ENCODE assay signal across 26 mouse cellular contexts in the genomic region with DNA sequence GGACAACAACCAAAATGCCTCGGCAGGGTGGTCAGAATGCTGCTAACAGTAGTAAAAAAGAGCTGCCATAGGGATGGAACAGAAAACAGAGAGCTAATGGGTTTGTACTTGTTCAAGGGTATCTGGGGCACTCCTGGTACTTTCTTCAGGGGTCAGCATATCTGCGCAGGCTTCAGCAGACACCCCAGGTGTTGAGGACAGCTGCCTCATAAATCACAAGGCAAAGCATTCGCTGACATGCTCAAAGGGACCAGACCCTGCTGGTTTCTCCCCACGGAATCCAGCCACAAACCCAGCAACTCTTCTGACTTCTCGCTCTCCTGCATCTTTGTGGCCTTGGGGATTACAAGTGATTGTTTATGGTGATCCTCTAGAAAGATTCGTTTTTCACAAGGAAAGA. TPM values are rescaled to one million over a fixed set of nuclear protein-coding genes. Genes with fewer than 3 reads are reported as not detected.
DNase-seq lines count a peak whose midpoint lies in the region; ATAC-seq and TF ChIP-seq lines count a peak whose summit lies in the region.
"Had no signal": no experiment of that assay in that cellular context is flagged by ENCODE, and none has a peak within 500 bp of the region (broad histone marks: within the 10 kb centered on the region; RNA-seq: fewer than 3 reads in every experiment).

No protein-coding gene starts in this region.

- H3K4me2 ChIP-seq in limb, embryonic 15.5 days = no peak overlapping the region
- H3K4me2 ChIP-seq in liver, embryonic 13.5 days = no peak overlapping the region
- no peak overlapping the region for H3K4me2 ChIP-seq in liver, embryonic 11.5 days
- H3K4me2 ChIP-seq in myocyte (ENCODE audit: low read depth) = no peak overlapping the region
- H3K4me2 ChIP-seq: embryonic facial prominence, embryonic 15.5 days; heart, embryonic 11.5 days; hindbrain, embryonic 12.5 days; hindbrain, embryonic 15.5 days had no signal

- H3K27ac ChIP-seq in limb, embryonic 15.5 days = 0 out of 2 replicates have a peak overlapping the region, but pooled peaks have one; percentile 47
- H3K27ac ChIP-seq in limb, embryonic 10.5 days = no peak overlapping the region
- peak overlapping the region; percentile 88 for H3K27ac ChIP-seq in liver, embryonic 13.5 days
- no peak overlapping the region for H3K27ac ChIP-seq in liver, embryonic 11.5 days (ENCODE audit: low read depth, low read length)
- H3K27ac ChIP-seq in MEL (ENCODE audit: control insufficient read depth, low read depth, low read length) = no peak overlapping the region
- H3K27ac ChIP-seq: embryonic facial prominence, embryonic 15.5 days; hindbrain, embryonic 12.5 days; hindbrain, embryonic 15.5 days had no signal

- no peak for DNase-seq in limb, embryonic 10.5 days (ENCODE audit: low spot score)
- no peak for DNase-seq in liver, embryonic 13.5 days
- DNase-seq in liver, embryonic 11.5 days (ENCODE audit: low spot score) = no peak
- DNase-seq in MEL (ENCODE audit: low read depth, low spot score) = no peak
- DNase-seq in thymus, postnatal 0 days (ENCODE audit: low spot score) = no peak
- DNase-seq: adrenal gland, adult 8-10 months; adrenal gland, postnatal 25 days; B cell, adult 2 months; cerebellum, adult 11-12 months; cerebellum, adult 8-10 months; cerebellum, postnatal 10 days; cerebellum, postnatal 36 days; embryo, embryonic 11 days; forebrain, postnatal 0 days; gastrocnemius, adult 2 months; gastrocnemius, postnatal 14 days; heart, adult 11 months had no signal

- no peak for TF ChIP-seq POLR2A in MEL (IDR thresholded peaks at IDR 0.05; ENCODE audit: control insufficient read depth in 1 of 2, insufficient read depth in 1 of 2, low read depth in 1 of 2, low read length in 2 of 2, poor library complexity in 1 of 2)
- TF ChIP-seq POLR2A in myocyte (IDR thresholded peaks at IDR 0.05; ENCODE audit: insufficient read length, low read depth) = no peak

- no peak for TF ChIP-seq EP300 in MEL (IDR thresholded peaks at IDR 0.05; ENCODE audit: low read depth in 1 of 2, low read length in 2 of 2)

- no peaks in the 10 kb centered on the region for H3K27me3 ChIP-seq in limb, embryonic 15.5 days
- H3K27me3 ChIP-seq in limb, embryonic 10.5 days (ENCODE audit: low read depth, poor library complexity, severe bottlenecking) = no peaks in the 10 kb centered on the region
- no peaks in the 10 kb centered on the region for H3K27me3 ChIP-seq in liver, embryonic 13.5 days
- no peaks in the 10 kb centered on the region for H3K27me3 ChIP-seq in liver, embryonic 11.5 days (replicated peaks; ENCODE audit: control insufficient read depth, insufficient read depth, low read length)
- H3K27me3 ChIP-seq in MEL (ENCODE audit: control insufficient read depth in 1 of 2, insufficient read depth in 2 of 2, low read length in 2 of 2) = no peaks in the 10 kb centered on the region
- no peaks in the 10 kb centered on the region for H3K27me3 ChIP-seq in myocyte (ENCODE audit: control insufficient read depth, insufficient read depth, insufficient read length)
- H3K27me3 ChIP-seq: embryonic facial prominence, embryonic 15.5 days; hindbrain, embryonic 12.5 days; hindbrain, embryonic 15.5 days had no signal

- peaks cover 58% of the 10 kb centered on the region for H3K36me3 ChIP-seq in limb, embryonic 15.5 days
- peaks cover 75% of the 10 kb centered on the region for H3K36me3 ChIP-seq in limb, embryonic 10.5 days
- H3K36me3 ChIP-seq in liver, embryonic 13.5 days = peaks cover 75% of the 10 kb centered on the region
- peaks cover 50% of the 10 kb centered on the region for H3K36me3 ChIP-seq in liver, embryonic 11.5 days (ENCODE audit: control insufficient read depth, insufficient read depth, low read length)
- H3K36me3 ChIP-seq in MEL (ENCODE audit: control insufficient read depth in 1 of 2, insufficient read depth in 2 of 2, low read length in 2 of 2) = peaks cover 5 to 6% of the 10 kb centered on the region in 2 experiments; a peak in 3 of 4 replicates
- no peaks in the 10 kb centered on the region for H3K36me3 ChIP-seq in myocyte (ENCODE audit: control insufficient read depth, insufficient read depth)

- no peaks in the 10 kb centered on the region for H3K9me3 ChIP-seq in limb, embryonic 15.5 days
- no peaks in the 10 kb centered on the region for H3K9me3 ChIP-seq in limb, embryonic 10.5 days (replicated peaks)
- H3K9me3 ChIP-seq in liver, embryonic 13.5 days (replicated peaks) = no peaks in the 10 kb centered on the region
- no peaks in the 10 kb centered on the region for H3K9me3 ChIP-seq in liver, embryonic 11.5 days (ENCODE audit: control insufficient read depth, low read length)
- H3K9me3 ChIP-seq in MEL (replicated peaks; ENCODE audit: insufficient read depth, low read length) = no peaks in the 10 kb centered on the region
- H3K9me3 ChIP-seq: embryonic facial prominence, embryonic 15.5 days; hindbrain, embryonic 12.5 days; hindbrain, embryonic 15.5 days had no signal

- no peak for ATAC-seq in limb, embryonic 15.5 days (ENCODE audit: insufficient number of reproducible peaks, low FRiP score, low TSS enrichment, low read depth)
- no peak for ATAC-seq in liver, embryonic 13.5 days (ENCODE audit: low read depth)
- no peak for ATAC-seq in liver, embryonic 11.5 days (replicated peaks; ENCODE audit: low FRiP score)
- ATAC-seq: activated CD4-positive, CD25-positive, alpha-beta regulatory T cell, adult 4 months; CD4-positive, CD25-positive, alpha-beta regulatory T cell, adult 4 months; forebrain, embryonic 14.5 days; forebrain, postnatal 0 days had no signal

- H3K4me1 ChIP-seq in limb, embryonic 15.5 days = peaks cover 17% of the 10 kb centered on the region
- peaks cover 14% of the 10 kb centered on the region for H3K4me1 ChIP-seq in limb, embryonic 10.5 days
- H3K4me1 ChIP-seq in liver, embryonic 13.5 days (replicated peaks) = peaks cover 72% of the 10 kb centered on the region
- H3K4me1 ChIP-seq in liver, embryonic 11.5 days (replicated peaks; ENCODE audit: control insufficient read depth, insufficient read depth, low read length) = peaks cover 31% of the 10 kb centered on the region
- H3K4me1 ChIP-seq in MEL (ENCODE audit: control insufficient read depth in 1 of 2, insufficient read depth in 2 of 2, low read length in 2 of 2) = peaks cover 3 to 14% of the 10 kb centered on the region in 2 experiments; a peak in 3 of 4 replicates

- no peak for TF ChIP-seq CTCF in MEL (IDR thresholded peaks at IDR 0.05 in 2 of 3, conservative IDR thresholded peaks at IDR 0.05 in 1 of 3; ENCODE audit: control insufficient read depth in 1 of 3, insufficient read depth in 1 of 3, low read depth in 2 of 3, low read length in 3 of 3, poor library complexity in 1 of 3, severe bottlenecking in 1 of 3)

- H3K4me3 ChIP-seq in limb, embryonic 15.5 days = no peak overlapping the region
- H3K4me3 ChIP-seq in limb, embryonic 10.5 days = no peak overlapping the region
- H3K4me3 ChIP-seq in liver, embryonic 13.5 days (replicated peaks) = no peak overlapping the region
- no peak overlapping the region for H3K4me3 ChIP-seq in liver, embryonic 11.5 days (ENCODE audit: low read depth, low read length)
- no peak overlapping the region for H3K4me3 ChIP-seq in MEL (ENCODE audit: control insufficient read depth in 1 of 2, insufficient read depth in 1 of 2, low read depth in 2 of 2, low read length in 2 of 2)
- H3K4me3 ChIP-seq in myocyte = no peak overlapping the region
- H3K4me3 ChIP-seq: embryonic facial prominence, embryonic 15.5 days; gastrocnemius, adult 2 months; hindbrain, embryonic 12.5 days; hindbrain, embryonic 15.5 days had no signal

- TF ChIP-seq RAD21 in MEL (IDR thresholded peaks at IDR 0.05; ENCODE audit: low read depth, low read length) = no peak

- H3ac ChIP-seq in myocyte (ENCODE audit: control insufficient read depth, insufficient read length) = no peak overlapping the region

- no peak overlapping the region for H3K9ac ChIP-seq in limb, embryonic 15.5 days
- no peak overlapping the region for H3K9ac ChIP-seq in liver, embryonic 13.5 days
- no peak overlapping the region for H3K9ac ChIP-seq in liver, embryonic 11.5 days (ENCODE audit: low read depth, low read length)
- no peak overlapping the region for H3K9ac ChIP-seq in MEL (ENCODE audit: control insufficient read depth, low read depth, low read length, poor library complexity, severe bottlenecking)
- H3K9ac ChIP-seq: embryonic facial prominence, embryonic 15.5 days; forebrain, postnatal 0 days; hindbrain, embryonic 12.5 days; hindbrain, embryonic 15.5 days had no signal

- WGBS in limb, embryonic 15.5 days = 57% methylated on average over 6 of the region's 6 CpGs
- WGBS in limb, embryonic 10.5 days = 70% methylated on average over 6 of the region's 6 CpGs
- WGBS in liver, embryonic 13.5 days (ENCODE audit: insufficient replicate concordance) = 80% methylated on average over 6 of the region's 6 CpGs
- WGBS in liver, embryonic 11.5 days = 76% methylated on average over 6 of the region's 6 CpGs

- H3K79me2 ChIP-seq in MEL (ENCODE audit: control insufficient read depth, insufficient read depth, low read length, poor library complexity) (peaks cover 18% of the 10 kb centered on the region), myocyte (ENCODE audit: control insufficient read depth, insufficient read depth) (no peaks in the 10 kb centered on the region)

RNA-seq across cellular contexts. Expression of a gene that starts 2.0 kb away (rescaled TPM):
- 10.3 and 11.4 TPM in 2 replicates for polyA plus RNA-seq in limb, embryonic 15.5 days (2015; fragmentation: Nextera tagmentation; extraction: Ambion mirVana)
- 24.1 and 24.5 TPM in 2 replicates for polyA plus RNA-seq in limb, embryonic 10.5 days (2016; fragmentation: Nextera tagmentation; extraction: Ambion mirVana)
- 10.8 and 11.6 TPM in 2 replicates for polyA plus RNA-seq in liver, embryonic 13.5 days (2015; fragmentation: Nextera tagmentation; extraction: Ambion mirVana)
- 16.6 and 17.2 TPM in 2 replicates for polyA plus RNA-seq in liver, embryonic 11.5 days (2014; fragmentation: Nextera tagmentation; extraction: Ambion mirVana)
- total RNA-seq in MEL (2012; rRNA removed) = 18.5 and 22.6 TPM in 2 replicates
- polyA plus RNA-seq in MEL (2012; ENCODE audit: insufficient read depth in 1 of 2, insufficient read length in 2 of 2, low read depth in 1 of 2, low replicate concordance in 2 of 2, missing spikeins in 1 of 2) = 10 to 100 TPM in 1 of 2 experiments, not detected in 1; 24.6 TPM
- 3.7 TPM for polyA plus RNA-seq in myocyte (2012; fragmentation: generic; extraction: Trizol)
- 6.9 and 8.0 TPM in 2 replicates for polyA plus RNA-seq in thymus, postnatal 0 days (2015; fragmentation: Nextera tagmentation; extraction: Ambion mirVana)

RNA-seq across cellular contexts. Expression of a gene that starts 13.3 kb away (rescaled TPM):
- polyA plus RNA-seq in limb, embryonic 15.5 days (2015; fragmentation: Nextera tagmentation; extraction: Ambion mirVana) = 8.8 and 13.8 TPM in 2 replicates
- polyA plus RNA-seq in limb, embryonic 10.5 days (2016; fragmentation: Nextera tagmentation; extraction: Ambion mirVana) = 6.7 and 10.7 TPM in 2 replicates
- 1.00 and 1.4 TPM in 2 replicates for polyA plus RNA-seq in liver, embryonic 13.5 days (2015; fragmentation: Nextera tagmentation; extraction: Ambion mirVana)
- 2.3 and 2.7 TPM in 2 replicates for polyA plus RNA-seq in liver, embryonic 11.5 days (2014; fragmentation: Nextera tagmentation; extraction: Ambion mirVana)
- 1.7 and 2.7 TPM in 2 replicates for total RNA-seq in MEL (2012; rRNA removed)
- 1 to 10 TPM in 1 of 2 experiments, not detected in 1; 2.5 TPM for polyA plus RNA-seq in MEL (2012; ENCODE audit: insufficient read depth in 1 of 2, insufficient read length in 2 of 2, low read depth in 1 of 2, low replicate concordance in 2 of 2, missing spikeins in 1 of 2)
- polyA plus RNA-seq in myocyte (2012; fragmentation: generic; extraction: Trizol) = 0.13 TPM
- 0.19 and 0.29 TPM in 2 replicates for polyA plus RNA-seq in thymus, postnatal 0 days (2015; fragmentation: Nextera tagmentation; extraction: Ambion mirVana)
- polyA plus RNA-seq: activated CD4-positive, CD25-positive, alpha-beta regulatory T cell, adult 4 months had no signal

RNA-seq across cellular contexts. Expression of a gene that starts 17.3 kb away (rescaled TPM):
- polyA plus RNA-seq in limb, embryonic 15.5 days (2015; fragmentation: Nextera tagmentation; extraction: Ambion mirVana) = 7.3 and 7.4 TPM in 2 replicates
- polyA plus RNA-seq in limb, embryonic 10.5 days (2016; fragmentation: Nextera tagmentation; extraction: Ambion mirVana) = 3.9 and 8.7 TPM in 2 replicates
- polyA plus RNA-seq in liver, embryonic 13.5 days (2015; fragmentation: Nextera tagmentation; extraction: Ambion mirVana) = 6.9 and 7.5 TPM in 2 replicates
- polyA plus RNA-seq in liver, embryonic 11.5 days (2014; fragmentation: Nextera tagmentation; extraction: Ambion mirVana) = 13.3 and 14.5 TPM in 2 replicates
- total RNA-seq in MEL (2012; rRNA removed) = 21.8 and 24.3 TPM in 2 replicates
- polyA plus RNA-seq in MEL (2012; ENCODE audit: insufficient read depth in 1 of 2, insufficient read length in 2 of 2, low read depth in 1 of 2, low replicate concordance in 2 of 2, missing spikeins in 1 of 2) (10 to 100 TPM; 27.3 to 34.2 TPM), myocyte (2012; fragmentation: generic; extraction: Trizol) (4.3 TPM)
- 1.4 and 1.5 TPM in 2 replicates for polyA plus RNA-seq in thymus, postnatal 0 days (2015; fragmentation: Nextera tagmentation; extraction: Ambion mirVana)

RNA-seq across cellular contexts. Expression of a gene that starts 28.6 kb away (rescaled TPM):
- 45.0 and 47.9 TPM in 2 replicates for polyA plus RNA-seq in limb, embryonic 15.5 days (2015; fragmentation: Nextera tagmentation; extraction: Ambion mirVana)
- polyA plus RNA-seq in limb, embryonic 10.5 days (2016; fragmentation: Nextera tagmentation; extraction: Ambion mirVana) = 117 and 120 TPM in 2 replicates
- polyA plus RNA-seq in liver, embryonic 13.5 days (2015; fragmentation: Nextera tagmentation; extraction: Ambion mirVana) = 69.1 and 89.8 TPM in 2 replicates
- 95.6 and 107 TPM in 2 replicates for polyA plus RNA-seq in liver, embryonic 11.5 days (2014; fragmentation: Nextera tagmentation; extraction: Ambion mirVana)
- total RNA-seq in MEL (2012; rRNA removed) = 34.5 and 38.0 TPM in 2 replicates
- 10 to 100 TPM in 1 of 2 experiments, not detected in 1; 73.9 TPM for polyA plus RNA-seq in MEL (2012; ENCODE audit: insufficient read depth in 1 of 2, insufficient read length in 2 of 2, low read depth in 1 of 2, low replicate concordance in 2 of 2, missing spikeins in 1 of 2)
- polyA plus RNA-seq in myocyte (2012; fragmentation: generic; extraction: Trizol) = 13.3 TPM
- polyA plus RNA-seq in thymus, postnatal 0 days (2015; fragmentation: Nextera tagmentation; extraction: Ambion mirVana) = 63.0 and 74.3 TPM in 2 replicates

RNA-seq across cellular contexts. Expression of a gene that starts 53.2 kb away (rescaled TPM):
- polyA plus RNA-seq in limb, embryonic 15.5 days (2015; fragmentation: Nextera tagmentation; extraction: Ambion mirVana) = 488 and 521 TPM in 2 replicates
- polyA plus RNA-seq in limb, embryonic 10.5 days (2016; fragmentation: Nextera tagmentation; extraction: Ambion mirVana) = 414 and 422 TPM in 2 replicates
- 348 and 367 TPM in 2 replicates for polyA plus RNA-seq in liver, embryonic 13.5 days (2015; fragmentation: Nextera tagmentation; extraction: Ambion mirVana)
- polyA plus RNA-seq in liver, embryonic 11.5 days (2014; fragmentation: Nextera tagmentation; extraction: Ambion mirVana) = 476 and 499 TPM in 2 replicates
- total RNA-seq in MEL (2012; rRNA removed) = 58.4 and 59.3 TPM in 2 replicates
- polyA plus RNA-seq in MEL (2012; ENCODE audit: insufficient read depth in 1 of 2, insufficient read length in 2 of 2, low read depth in 1 of 2, low replicate concordance in 2 of 2, missing spikeins in 1 of 2) (100 to 1,000 TPM; 125 to 515 TPM), myocyte (2012; fragmentation: generic; extraction: Trizol) (432 TPM)
- polyA plus RNA-seq in thymus, postnatal 0 days (2015; fragmentation: Nextera tagmentation; extraction: Ambion mirVana) = 506 and 523 TPM in 2 replicates

Comparison
In these comparisons a context has a peak if more than half of its experiments do, and no peak if none do; other contexts are left out.
1. H3K27ac ChIP-seq: peak in limb, embryonic 15.5 days (single experiment) and liver, embryonic 13.5 days (single experiment); none in limb, embryonic 10.5 days (single experiment), liver, embryonic 11.5 days (single experiment) and MEL (single experiment).